Mouse (Mus musculus): Measurements from ENCODE around the gene Stam2. TPM values are rescaled to one million over a fixed set of nuclear protein-coding genes. Genes with fewer than 3 reads are reported as not detected.
A peak's percentile ranks its signal among the peaks of the same experiment; 100 is the strongest.

Gene Stam2
- polyA plus RNA-seq, 2 experiments = 17.2 to 33.1 TPM

DNA sequence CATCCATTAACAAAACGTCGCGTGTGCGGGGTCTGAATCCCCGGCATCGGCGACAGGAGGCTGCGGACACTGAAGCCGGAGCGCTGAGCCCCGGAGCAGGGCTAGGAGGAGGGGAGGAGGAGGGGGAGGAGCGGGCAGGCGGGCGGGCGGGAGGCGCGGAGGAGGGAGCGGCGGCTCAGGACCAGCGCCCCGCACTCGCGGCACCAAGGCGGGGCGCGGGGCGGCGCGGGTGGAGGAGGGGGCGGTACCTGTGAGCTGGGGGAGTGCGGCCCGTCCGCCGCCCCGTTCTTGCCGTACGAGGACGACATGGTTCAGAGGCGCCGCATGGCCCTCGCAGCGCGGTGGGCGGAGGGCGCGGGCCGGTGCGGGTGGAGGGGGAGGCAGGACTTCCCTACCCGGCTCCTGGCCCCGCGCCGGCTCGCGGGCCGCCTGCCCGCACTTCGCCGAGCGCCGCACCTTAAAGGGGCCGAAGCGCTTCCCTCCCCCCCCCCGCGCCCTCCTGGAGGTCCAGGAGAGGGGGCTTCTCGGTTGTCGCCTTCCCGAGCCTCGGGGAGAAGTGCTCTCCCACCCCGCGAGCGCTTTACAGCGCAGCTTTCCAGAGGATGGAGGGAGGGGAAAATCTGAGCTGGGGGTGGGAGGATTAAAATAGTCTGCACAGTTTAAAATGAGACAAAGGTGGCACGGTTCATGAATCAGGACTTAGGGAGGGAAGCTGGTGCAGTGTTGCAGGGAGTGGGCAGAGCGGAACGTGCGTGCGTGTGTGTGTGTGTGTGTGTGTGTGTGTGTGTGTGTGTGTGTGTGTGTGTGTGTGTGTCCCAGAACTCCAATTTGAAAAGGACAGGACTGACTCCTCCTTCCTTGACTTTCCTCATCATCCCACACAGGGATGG, 65.8 kb downstream of the Stam2 start, which contains the start of gene Cacnb4:
TSS of gene Cacnb4 (minus strand) at position 809 of the 890 bp plus-strand sequence.
- H3K4me1 ChIP-seq (ENCODE audit: control insufficient read depth, insufficient read depth, low read length) = peaks cover 7% of the 10 kb centered on the region
- H3K9me3 ChIP-seq (ENCODE audit: control insufficient read depth, low read length) = no peaks in the 10 kb centered on the region
- H3K9ac ChIP-seq (ENCODE audit: low read depth, low read length, severe bottlenecking) = peak within 1 kb of the TSS; percentile 83
- TF ChIP-seq POLR2A (IDR thresholded peaks at IDR 0.05; ENCODE audit: borderline replicate concordance, extremely low read depth, insufficient read depth, insufficient read length) = no peak
- H3K4me2 ChIP-seq (replicated peaks; ENCODE audit: low read depth, low read length, severe bottlenecking) = peak within 1 kb of the TSS; percentile 95
- H3K27ac ChIP-seq (replicated peaks; ENCODE audit: low read depth, low read length) = no peak within 1 kb of the TSS
- ATAC-seq (ENCODE audit: low FRiP score, low read depth) (peak; percentile 86), DNase-seq (ENCODE audit: low spot score) (peak; percentile 62)
- under 1% methylated on average over 29 of the region's 77 CpGs for WGBS
- no peaks in the 10 kb centered on the region for H3K36me3 ChIP-seq (ENCODE audit: control insufficient read depth, insufficient read depth, low read length)
- peaks cover 13% of the 10 kb centered on the region for H3K27me3 ChIP-seq (ENCODE audit: control insufficient read depth, insufficient read depth, low read length)
- H3K4me3 ChIP-seq (replicated peaks; ENCODE audit: low read length) = peak within 1 kb of the TSS; percentile 66

DNA sequence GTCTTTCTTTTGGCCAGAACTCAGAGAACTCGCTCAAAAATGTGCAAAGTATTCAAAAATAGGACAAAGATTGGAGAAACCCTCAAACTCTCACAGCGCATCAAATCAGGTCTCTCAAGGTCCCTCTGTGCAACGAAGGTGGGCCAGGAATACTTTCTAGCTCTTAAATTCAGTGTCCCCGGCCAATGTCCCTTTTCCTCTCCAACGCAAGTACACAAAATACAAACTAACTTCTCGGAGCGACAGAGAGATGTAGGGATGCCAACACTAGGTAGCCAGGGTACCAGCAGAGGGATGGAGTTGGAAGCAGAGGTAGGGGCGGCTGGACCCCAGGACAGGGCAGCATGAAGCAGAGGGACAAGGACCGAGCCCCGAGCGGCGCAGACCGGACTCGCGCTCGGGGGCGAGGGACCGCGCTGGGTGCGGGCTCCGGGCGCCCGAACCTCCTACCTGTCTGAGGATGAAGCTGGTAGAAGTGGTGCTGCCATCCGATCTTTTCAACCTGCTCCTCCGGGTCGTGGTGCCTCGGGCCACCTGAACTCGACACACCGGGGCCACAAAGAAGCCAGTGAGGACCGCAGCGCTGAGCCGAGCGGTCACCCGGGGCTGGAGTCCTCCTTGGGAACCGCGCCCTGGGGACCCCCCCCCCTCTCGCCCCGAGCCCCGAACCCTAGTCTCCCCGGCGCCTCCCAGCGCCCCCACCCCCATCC, 66.6 kb downstream of the Stam2 start:
- peaks cover 7% of the 10 kb centered on the region for H3K4me1 ChIP-seq (ENCODE audit: control insufficient read depth, insufficient read depth, low read length)
- H3K9ac ChIP-seq (ENCODE audit: low read depth, low read length, severe bottlenecking) = peak overlapping the region; percentile 83
- ATAC-seq (ENCODE audit: low FRiP score, low read depth) = peak; percentile 16; the same call in 1 of the 2 replicates
- no peak for DNase-seq (ENCODE audit: low spot score)
- H3K27ac ChIP-seq (replicated peaks; ENCODE audit: low read depth, low read length) = no peak overlapping the region
- H3K4me2 ChIP-seq (replicated peaks; ENCODE audit: low read depth, low read length, severe bottlenecking) = peak overlapping the region; percentile 95
- H3K9me3 ChIP-seq (ENCODE audit: control insufficient read depth, low read length) = no peaks in the 10 kb centered on the region
- under 1% methylated on average over 34 of the region's 42 CpGs for WGBS
- TF ChIP-seq POLR2A (IDR thresholded peaks at IDR 0.05; ENCODE audit: borderline replicate concordance, extremely low read depth, insufficient read depth, insufficient read length) = no peak
- no peaks in the 10 kb centered on the region for H3K36me3 ChIP-seq (ENCODE audit: control insufficient read depth, insufficient read depth, low read length)
- peaks cover 13% of the 10 kb centered on the region for H3K27me3 ChIP-seq (ENCODE audit: control insufficient read depth, insufficient read depth, low read length)
- peak overlapping the region; percentile 66 for H3K4me3 ChIP-seq (replicated peaks; ENCODE audit: low read length)

DNA sequence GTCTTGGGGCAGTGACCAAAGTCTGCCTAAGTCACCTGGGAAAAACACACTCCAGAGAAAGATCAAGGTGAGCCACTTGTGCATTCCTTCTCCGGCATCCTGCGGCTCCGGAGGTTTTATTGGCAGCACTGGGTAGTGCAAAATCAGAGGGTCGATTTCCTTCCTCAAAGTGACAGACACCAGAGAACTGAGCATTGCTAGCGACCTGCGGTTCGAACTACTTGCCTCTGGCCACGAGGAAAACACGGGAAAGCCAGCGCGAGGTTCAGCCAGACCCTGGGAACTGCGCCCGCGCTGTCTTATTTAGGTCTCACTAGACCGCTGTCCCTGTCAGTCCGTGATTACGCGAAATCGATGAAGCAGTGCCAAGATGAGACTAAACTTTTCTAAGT, 67.2 kb downstream of the Stam2 start:
- no peaks in the 10 kb centered on the region for H3K9me3 ChIP-seq (ENCODE audit: control insufficient read depth, low read length)
- H3K27me3 ChIP-seq (ENCODE audit: control insufficient read depth, insufficient read depth, low read length) = peaks cover 13% of the 10 kb centered on the region
- WGBS = under 1% methylated on average over 19 of the region's 19 CpGs
- H3K36me3 ChIP-seq (ENCODE audit: control insufficient read depth, insufficient read depth, low read length) = no peaks in the 10 kb centered on the region
- H3K4me2 ChIP-seq (replicated peaks; ENCODE audit: low read depth, low read length, severe bottlenecking) = peak overlapping the region; percentile 95
- H3K4me3 ChIP-seq (replicated peaks; ENCODE audit: low read length) = peak overlapping the region; percentile 66
- TF ChIP-seq POLR2A (IDR thresholded peaks at IDR 0.05; ENCODE audit: borderline replicate concordance, extremely low read depth, insufficient read depth, insufficient read length) = no peak
- H3K4me1 ChIP-seq (ENCODE audit: control insufficient read depth, insufficient read depth, low read length) = peaks cover 7% of the 10 kb centered on the region
- 0 out of 2 replicates have a peak overlapping the region, but pooled peaks have one; percentile 83 for H3K9ac ChIP-seq (ENCODE audit: low read depth, low read length, severe bottlenecking)
- no peak overlapping the region for H3K27ac ChIP-seq (replicated peaks; ENCODE audit: low read depth, low read length)
- ATAC-seq (ENCODE audit: low FRiP score, low read depth) = no peak
- no peak for DNase-seq (ENCODE audit: low spot score)

DNA sequence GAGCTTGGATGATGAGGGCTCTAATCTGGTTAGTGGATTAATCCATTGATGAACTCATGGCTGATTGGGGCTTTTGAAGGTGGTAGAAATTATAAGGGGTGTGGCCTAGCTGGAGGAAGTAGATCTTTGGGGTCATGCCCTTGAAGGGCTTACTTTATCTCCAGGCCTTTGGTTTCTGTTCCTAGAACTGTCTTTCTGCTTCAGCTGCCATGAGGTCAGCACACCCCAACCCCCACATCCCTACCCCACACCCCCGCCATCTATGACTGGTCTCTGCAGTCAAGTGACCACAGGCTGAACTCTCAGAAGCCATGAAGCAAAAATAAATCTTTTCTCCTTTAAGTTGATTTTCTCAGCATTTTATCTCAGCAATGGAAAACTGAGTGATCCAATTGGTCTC, 68.9 kb downstream of the Stam2 start:
- peaks cover 13% of the 10 kb centered on the region for H3K27me3 ChIP-seq (ENCODE audit: control insufficient read depth, insufficient read depth, low read length)

DNA sequence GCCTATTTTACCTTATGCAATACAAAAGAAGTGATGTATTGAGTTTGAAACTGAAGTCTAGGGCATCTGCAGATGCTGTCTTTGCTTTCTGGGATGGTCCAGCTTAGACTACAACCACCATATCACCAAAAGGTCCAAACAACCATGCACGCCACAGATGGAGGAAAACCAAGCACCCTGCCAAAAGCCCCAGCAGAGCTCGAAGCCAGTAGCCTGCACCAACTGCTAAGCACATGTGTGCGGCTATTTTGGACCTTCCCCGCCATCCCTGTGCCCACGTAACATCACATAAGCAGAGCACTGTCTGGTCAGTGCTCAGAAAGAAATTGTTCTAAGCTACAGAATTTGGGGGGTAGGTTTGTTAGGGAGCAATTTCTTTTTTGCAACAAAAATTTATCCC, 71.3 kb downstream of the Stam2 start:
- H3K27me3 ChIP-seq (ENCODE audit: control insufficient read depth, insufficient read depth, low read length) = peaks cover 10% of the 10 kb centered on the region
- H3K36me3 ChIP-seq (ENCODE audit: control insufficient read depth, insufficient read depth, low read length) = no peaks in the 10 kb centered on the region
- WGBS = 88% methylated on average over 5 of the region's 5 CpGs
- H3K27ac ChIP-seq (replicated peaks; ENCODE audit: low read depth, low read length) = no peak overlapping the region
- H3K4me2 ChIP-seq (replicated peaks; ENCODE audit: low read depth, low read length, severe bottlenecking) = no peak overlapping the region
- no peak for TF ChIP-seq POLR2A (IDR thresholded peaks at IDR 0.05; ENCODE audit: borderline replicate concordance, extremely low read depth, insufficient read depth, insufficient read length)
- no peaks in the 10 kb centered on the region for H3K9me3 ChIP-seq (ENCODE audit: control insufficient read depth, low read length)
- no peak overlapping the region for H3K4me3 ChIP-seq (replicated peaks; ENCODE audit: low read length)
- H3K4me1 ChIP-seq (ENCODE audit: control insufficient read depth, insufficient read depth, low read length) = 0 out of 2 replicates have a peak, but pooled peaks cover 3% of the 10 kb centered on the region
- ATAC-seq (ENCODE audit: low FRiP score, low read depth) = no peak
- DNase-seq (ENCODE audit: low spot score) = no peak
- no peak overlapping the region for H3K9ac ChIP-seq (ENCODE audit: low read depth, low read length, severe bottlenecking)

More for the DNA sequence above, 68.9 kb downstream of the Stam2 start:
- Histone ChIP-seq H3K27ac (replicated peaks; ENCODE audit: low read depth, low read length) (no peak overlapping the region), H3K4me1 (ENCODE audit: control insufficient read depth, insufficient read depth, low read length) (peaks cover 7% of the 10 kb centered on the region), H3K4me3 (replicated peaks; ENCODE audit: low read length) (no peak overlapping the region), H3K36me3 (ENCODE audit: control insufficient read depth, insufficient read depth, low read length) (no peaks in the 10 kb centered on the region), H3K9me3 (ENCODE audit: control insufficient read depth, low read length) (no peaks in the 10 kb centered on the region), H3K9ac (ENCODE audit: low read depth, low read length, severe bottlenecking) (no peak overlapping the region), H3K4me2 (replicated peaks; ENCODE audit: low read depth, low read length, severe bottlenecking) (no peak overlapping the region)
- no peak for TF ChIP-seq POLR2A (IDR thresholded peaks at IDR 0.05; ENCODE audit: borderline replicate concordance, extremely low read depth, insufficient read depth, insufficient read length)
- ATAC-seq (ENCODE audit: low FRiP score, low read depth) (no peak), DNase-seq (ENCODE audit: low spot score) (no peak)
- WGBS = 81% methylated on average over 1 of the region's 1 CpGs

Measured in limb, embryonic 14.5 days (tissue).